Mouse (Mus musculus) C2C12 (cell line): ENCODE measurements around the gene Fxyd3. TPM values are rescaled to one million over a fixed set of nuclear protein-coding genes. Genes with fewer than 3 reads are reported as not detected.

Experiments
- H3K27me3 ChIP-seq: one replicate; pipeline ENCODE4 v1.6.1; 2011; ENCODE audit not compliant: control insufficient read depth, insufficient read depth, insufficient read length
- H3K36me3 ChIP-seq: one replicate; pipeline ENCODE4 v1.6.1; 2011; ENCODE audit not compliant: control insufficient read depth, insufficient read depth
- H3K4me3 ChIP-seq: one replicate; pipeline ENCODE4 v1.5.1; 2011; ENCODE audit warnings: mild to moderate bottlenecking, control low read depth; ENCODE audit not compliant: poor library complexity, insufficient read depth, severe bottlenecking
- H3K79me2 ChIP-seq: one replicate; pipeline ENCODE4 v1.6.1; 2011; ENCODE audit not compliant: control insufficient read depth, insufficient read depth
- H3K79me3 ChIP-seq: one replicate; pipeline ENCODE4 v1.6.1; 2011; ENCODE audit warnings: low read depth, control low read depth
- H3ac ChIP-seq: one replicate; pipeline ENCODE3; 2011; ENCODE audit warnings: low read depth; ENCODE audit not compliant: control insufficient read depth, insufficient read length
- CEBPB ChIP-seq: IDR thresholded peaks from one replicate; pipeline ENCODE4 v1.6.1; 2011; ENCODE audit warnings: low read depth, mild to moderate bottlenecking, control low read depth, moderate library complexity
- CTCF ChIP-seq: IDR thresholded peaks from one replicate; pipeline ENCODE4 v1.5.1; 2011; ENCODE audit not compliant: control insufficient read depth, insufficient read depth, insufficient read length
- FOSL1 ChIP-seq: IDR thresholded peaks from one replicate; pipeline ENCODE4 v1.8.0; 2011; ENCODE audit warnings: mild to moderate bottlenecking, low read length; ENCODE audit not compliant: poor library complexity, insufficient read depth, severe bottlenecking
- MAX ChIP-seq: IDR thresholded peaks from one replicate; pipeline ENCODE4 v1.6.1; 2011; ENCODE audit warnings: mild to moderate bottlenecking, control low read depth
- MYOD1 ChIP-seq: IDR thresholded peaks from one replicate; pipeline ENCODE4 v1.6.1; 2011; ENCODE audit warnings: low read depth; ENCODE audit not compliant: control insufficient read depth, insufficient read length
- MYOG ChIP-seq: IDR thresholded peaks from one replicate; pipeline ENCODE4 v1.6.1; 2011; ENCODE audit not compliant: control insufficient read depth, insufficient read length; ENCODE audit errors: extremely low read depth
- USF1 ChIP-seq: IDR thresholded peaks from one replicate; pipeline ENCODE4 v1.6.1; 2011; ENCODE audit warnings: low read depth, mild to moderate bottlenecking, control low read depth, moderate library complexity
- polyA plus RNA-seq: library from polyadenylated mRNA; unstranded; fragments of >200 nt; fragmentation: generic; extraction: Trizol; gene quantifications from one replicate; pipeline ENCODE4 v1.2.1, GENCODE M21; 2012; ENCODE audit warnings: missing spikeins

Fxyd3 gene
- polyA plus RNA-seq, 1 experiment, result 0.04 TPM

- Histone ChIP-seq H3K27me3 (peaks cover 39% of the 10 kb centered on the region), H3K79me2 (no peaks in the 10 kb centered on the region), H3K79me3 (no peaks in the 10 kb centered on the region), H3ac (no peak overlapping the region), H3K36me3 (no peaks in the 10 kb centered on the region), H3K4me3 (no peak overlapping the region)
- TF ChIP-seq FOSL1 (no peak), MYOG (no peak), CTCF (no peak), CEBPB (no peak), MAX (no peak), USF1 (no peak), MYOD1 (no peak)
These were observed 29.7 kb upstream of the Fxyd3 start for GRCm38 (mm10) chr7:31106166-31106565.

GRCm38 (mm10) chr7:31105061-31105768, 28.7 kb upstream of the Fxyd3 start:
- Histone ChIP-seq H3K36me3 (no peaks in the 10 kb centered on the region), H3K27me3 (peaks cover 39% of the 10 kb centered on the region), H3K79me3 (no peaks in the 10 kb centered on the region), H3ac (no peak overlapping the region), H3K79me2 (no peaks in the 10 kb centered on the region), H3K4me3 (no peak overlapping the region)
- TF ChIP-seq FOSL1 (no peak), CTCF (no peak), MYOD1 (no peak), MYOG (no peak), USF1 (no peak), MAX (no peak), CEBPB (no peak)

- Histone ChIP-seq H3K27me3 (peaks cover 34% of the 10 kb centered on the region), H3K79me3 (no peaks in the 10 kb centered on the region), H3K79me2 (no peaks in the 10 kb centered on the region), H3ac (no peak overlapping the region), H3K4me3 (no peak overlapping the region), H3K36me3 (no peaks in the 10 kb centered on the region)
- no peak for TF ChIP-seq CTCF
- no peak for TF ChIP-seq MAX
- no peak for TF ChIP-seq FOSL1
- no peak for TF ChIP-seq MYOG
- no peak for TF ChIP-seq MYOD1
- no peak for TF ChIP-seq CEBPB
- TF ChIP-seq USF1, result no peak
These were observed 24.3 kb upstream of the Fxyd3 start for GRCm38 (mm10) chr7:31100786-31101185.

GRCm38 (mm10) chr7:31099612-31099982, 23.1 kb upstream of the Fxyd3 start:
- H3K27me3 ChIP-seq, result peaks cover 35% of the 10 kb centered on the region
- no peaks in the 10 kb centered on the region for H3K36me3 ChIP-seq
- no peak overlapping the region for H3ac ChIP-seq
- H3K79me2 ChIP-seq, result no peaks in the 10 kb centered on the region
- no peaks in the 10 kb centered on the region for H3K79me3 ChIP-seq
- TF ChIP-seq USF1 (no peak), CEBPB (no peak), MAX (no peak), FOSL1 (no peak), CTCF (no peak), MYOG (no peak), MYOD1 (no peak)
- H3K4me3 ChIP-seq, result no peak overlapping the region

- H3K27me3 ChIP-seq, result peaks cover 32% of the 10 kb centered on the region
- H3ac ChIP-seq, result no peak overlapping the region
- TF ChIP-seq CTCF (no peak), MYOG (no peak), MAX (no peak), MYOD1 (no peak), FOSL1 (no peak), USF1 (no peak), CEBPB (no peak)
- H3K79me2 ChIP-seq, result no peaks in the 10 kb centered on the region
- no peaks in the 10 kb centered on the region for H3K79me3 ChIP-seq
- H3K36me3 ChIP-seq, result no peaks in the 10 kb centered on the region
- no peak overlapping the region for H3K4me3 ChIP-seq
These were observed 22.4 kb upstream of the Fxyd3 start for GRCm38 (mm10) chr7:31098697-31099611.
